Mouse (Mus musculus) cerebellum, adult 11 months (tissue): ENCODE measurements around the gene Mbnl1.

ENCODE experiments used
- DNase-seq: peaks from one replicate; pipeline ENCODE4 v3.0.0; 2022

Mbnl1 gene

DNA sequence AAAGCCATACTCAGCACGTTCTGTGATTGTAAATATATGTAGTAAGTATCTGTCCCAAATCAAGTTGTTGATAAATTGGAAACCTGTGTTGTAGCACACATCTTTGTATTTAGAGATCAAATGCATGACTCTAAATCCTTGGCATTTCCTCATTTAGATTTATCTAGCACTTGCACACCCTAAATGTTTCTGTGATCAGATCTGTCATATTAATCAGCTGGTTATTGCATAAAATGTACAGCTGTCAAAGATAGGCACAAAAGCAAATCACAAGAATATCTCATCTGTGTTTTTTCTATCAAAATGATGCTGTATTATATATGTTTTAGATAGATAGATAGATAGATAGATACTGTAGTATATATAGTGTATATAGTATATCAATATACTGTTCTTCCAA lies 98.9 kb downstream of the Mbnl1 start:
- DNase-seq: no peak

DNA sequence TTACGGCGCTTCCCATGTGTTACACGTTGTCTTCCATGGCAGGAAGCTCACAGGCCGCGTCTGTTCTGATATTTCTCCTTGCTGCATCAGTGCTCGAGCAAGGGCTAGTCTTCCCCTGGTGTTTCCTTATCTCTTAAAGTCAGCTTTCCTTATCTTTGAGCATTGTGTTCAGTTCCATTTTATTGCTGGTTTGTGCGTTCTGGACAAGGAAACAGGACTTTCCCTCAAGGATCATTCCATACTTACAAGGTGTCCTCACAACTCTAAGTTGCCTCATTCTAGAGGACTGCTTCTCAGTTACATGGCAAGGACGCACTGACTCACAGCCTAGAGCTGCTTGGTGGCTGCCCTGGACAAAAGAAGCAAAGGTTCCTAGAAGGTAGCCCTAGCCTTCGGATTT lies 101.6 kb downstream of the Mbnl1 start:
- DNase-seq: no peak

DNA sequence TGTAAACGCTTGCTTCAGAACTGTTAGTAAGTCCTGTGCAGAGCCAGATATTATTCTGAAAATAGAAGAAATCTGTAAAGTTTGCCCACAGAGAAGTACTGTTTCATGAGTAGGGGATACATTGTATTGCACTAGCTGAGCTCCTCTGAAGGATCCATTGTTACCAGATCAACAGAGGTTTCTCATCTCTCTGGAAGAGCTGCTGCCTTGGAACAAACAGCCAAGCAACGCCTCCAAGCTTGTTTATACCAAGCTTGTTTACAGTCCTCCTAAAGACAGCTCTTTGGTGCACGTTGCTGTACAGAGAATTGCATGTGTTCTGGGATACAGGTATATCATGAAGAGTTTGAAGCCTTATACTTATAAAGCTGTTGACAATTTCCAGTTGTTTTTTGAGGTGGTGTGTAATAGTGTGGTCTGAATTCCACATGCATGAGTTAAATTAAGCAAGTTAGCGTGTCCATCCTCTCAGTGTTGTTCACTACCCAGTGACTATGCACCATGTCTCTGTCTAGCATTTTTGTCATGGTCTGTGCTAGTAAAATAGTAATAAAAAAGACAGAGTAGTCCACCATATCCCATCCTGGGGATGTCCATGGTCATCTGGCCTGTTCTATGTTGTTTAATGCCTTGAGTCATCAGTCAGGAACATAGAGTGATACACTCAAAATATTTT lies 102.4 kb downstream of the Mbnl1 start:
- DNase-seq: no peak

DNA sequence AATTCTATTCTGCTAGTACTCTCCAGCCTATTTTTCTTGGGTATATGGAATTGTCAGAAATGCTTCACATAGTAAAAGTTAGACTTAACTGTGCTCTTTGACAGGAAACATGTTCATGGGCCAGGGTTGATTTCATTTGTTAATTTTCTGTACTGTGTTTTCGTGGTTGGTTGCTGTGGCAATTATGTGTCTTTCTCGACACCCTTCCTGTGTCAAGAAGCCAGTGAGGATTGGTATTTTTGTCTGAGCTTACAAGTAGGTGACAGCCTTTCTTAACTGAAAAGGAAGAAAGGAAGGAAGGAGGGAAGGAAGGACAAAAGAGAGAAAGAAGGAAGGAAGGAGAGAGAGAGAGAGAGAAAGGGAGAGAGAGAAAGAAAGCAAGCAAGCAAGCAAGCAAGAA lies 103.3 kb downstream of the Mbnl1 start:
- no peak for DNase-seq

DNA sequence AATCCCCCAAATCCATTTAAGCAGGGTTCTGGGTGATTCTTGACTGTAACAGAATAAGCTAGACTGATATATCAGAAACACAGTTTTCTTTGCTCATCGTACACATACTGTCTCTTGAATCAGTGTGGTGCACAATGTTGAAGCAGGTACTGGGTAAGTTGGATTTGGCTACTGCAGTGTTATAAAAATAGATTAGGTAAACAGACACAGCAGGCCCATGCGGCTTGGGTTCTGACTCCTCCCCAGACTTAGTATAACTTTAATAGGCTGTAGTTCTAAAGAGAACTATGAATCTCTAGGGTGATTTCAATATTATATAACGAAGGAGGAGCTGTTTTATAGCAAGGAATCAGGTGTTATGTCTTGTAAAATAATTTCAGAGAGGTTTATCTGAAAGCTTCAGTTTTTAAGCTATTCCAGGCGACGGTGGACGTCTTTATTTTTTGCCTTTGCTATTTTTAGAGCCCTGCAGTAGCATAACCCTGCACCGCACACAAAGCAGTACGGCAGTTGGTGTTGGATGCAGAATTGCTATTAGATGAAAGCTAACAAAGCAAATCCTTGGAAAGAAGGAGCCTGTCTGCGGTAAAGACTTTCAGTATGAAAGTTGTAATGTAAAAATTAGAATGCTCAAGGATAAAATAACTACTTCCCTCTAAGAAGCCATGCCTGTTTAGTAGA lies 103.9 kb downstream of the Mbnl1 start:
- peak; percentile 48 for DNase-seq

DNA sequence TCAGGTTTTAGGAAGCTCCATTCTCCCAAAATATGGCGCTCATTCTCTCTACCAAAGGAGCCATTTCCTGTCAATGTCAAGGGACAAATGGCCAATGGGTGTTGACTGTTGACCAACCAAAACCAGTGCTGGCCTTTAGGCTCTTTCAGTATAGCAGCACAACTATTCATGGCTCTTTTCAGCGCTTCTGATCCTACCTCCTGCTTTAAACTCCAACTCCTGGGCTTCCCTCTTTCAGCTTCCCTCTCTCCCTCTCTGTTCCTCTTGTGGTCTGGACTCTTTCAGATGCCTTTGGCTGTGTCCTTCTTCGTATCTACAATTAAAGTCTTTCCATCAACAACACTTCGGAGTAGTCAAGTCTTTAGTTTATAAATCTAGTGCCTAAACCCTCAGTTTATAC lies 107.2 kb downstream of the Mbnl1 start:
- DNase-seq: no peak

DNA sequence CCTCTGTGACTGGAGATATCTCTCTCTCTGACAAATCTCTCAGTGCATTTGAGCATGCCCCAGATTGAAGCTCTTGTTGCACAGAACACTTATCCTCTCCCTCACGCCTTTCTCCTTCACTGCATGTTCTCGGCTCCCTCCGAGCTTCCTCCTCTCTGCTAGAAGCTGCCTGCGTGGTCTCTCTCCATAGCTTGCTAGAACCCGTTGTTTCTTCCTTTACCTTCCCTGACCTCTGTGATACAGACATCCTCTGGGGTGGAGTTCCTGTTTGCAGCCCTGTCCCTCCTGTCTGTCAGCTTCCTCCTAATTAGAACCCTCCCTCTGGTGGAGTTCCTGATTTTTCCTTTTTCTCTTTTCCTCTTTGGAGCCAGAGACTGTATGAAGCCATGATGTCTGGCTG lies 108.1 kb downstream of the Mbnl1 start:
- no peak for DNase-seq

DNA sequence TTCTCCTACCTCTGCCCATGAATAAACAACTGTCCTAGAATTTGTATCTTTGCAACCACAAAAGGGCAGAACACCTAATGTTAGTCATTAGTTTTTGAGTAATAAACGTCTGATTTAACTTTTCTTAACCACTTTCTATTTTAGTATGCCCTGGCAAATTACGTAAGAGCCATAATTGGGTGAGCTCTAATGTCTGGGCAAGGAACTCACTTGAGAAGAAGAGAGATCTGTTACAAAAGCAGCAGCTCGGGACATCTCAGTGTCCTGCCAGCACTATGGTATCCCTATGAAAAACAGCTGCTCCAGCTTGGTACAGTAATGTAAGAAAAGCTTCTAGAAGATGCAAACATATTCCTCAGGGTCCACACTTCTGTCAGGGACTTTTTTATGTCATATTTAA lies 109.5 kb downstream of the Mbnl1 start:
- no peak for DNase-seq

DNA sequence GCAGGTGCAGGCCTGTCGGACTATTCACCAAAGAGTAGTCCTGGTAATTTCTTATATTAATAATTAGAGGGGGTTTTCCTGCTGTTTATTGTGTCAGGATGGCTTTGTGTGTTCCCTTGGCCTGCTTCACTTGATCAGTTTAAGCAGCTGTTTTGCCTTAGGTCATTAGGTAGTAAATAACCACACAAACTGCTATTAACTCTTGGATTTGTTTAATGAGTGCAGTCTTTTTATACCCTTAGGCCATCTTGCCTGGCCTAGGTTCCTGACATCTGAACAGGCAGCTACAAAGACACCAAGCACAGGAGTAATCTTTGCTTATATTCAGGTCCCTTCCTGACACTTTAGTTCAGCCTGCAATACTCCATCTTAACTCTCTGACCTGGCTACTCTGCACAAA lies 110.0 kb downstream of the Mbnl1 start:
- DNase-seq: no peak

DNA sequence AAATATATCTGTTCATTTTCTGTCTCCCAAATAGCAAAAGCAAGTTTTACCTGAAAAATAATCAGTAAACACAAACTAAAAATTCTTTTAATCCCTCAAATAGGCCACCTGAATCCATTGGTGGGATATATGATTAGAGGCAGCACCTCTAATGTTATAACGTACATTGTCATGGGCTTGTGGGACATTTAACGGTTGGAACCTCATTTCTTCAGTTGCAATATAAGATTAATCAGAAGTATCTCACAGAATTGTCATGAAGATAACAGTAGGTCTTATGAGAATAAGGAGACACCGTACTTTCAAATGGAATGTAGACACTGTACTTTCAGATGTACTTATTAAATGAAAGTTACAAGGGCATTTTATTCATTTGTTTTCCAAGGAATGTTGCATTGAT lies 112.1 kb downstream of the Mbnl1 start:
- no peak for DNase-seq

DNA sequence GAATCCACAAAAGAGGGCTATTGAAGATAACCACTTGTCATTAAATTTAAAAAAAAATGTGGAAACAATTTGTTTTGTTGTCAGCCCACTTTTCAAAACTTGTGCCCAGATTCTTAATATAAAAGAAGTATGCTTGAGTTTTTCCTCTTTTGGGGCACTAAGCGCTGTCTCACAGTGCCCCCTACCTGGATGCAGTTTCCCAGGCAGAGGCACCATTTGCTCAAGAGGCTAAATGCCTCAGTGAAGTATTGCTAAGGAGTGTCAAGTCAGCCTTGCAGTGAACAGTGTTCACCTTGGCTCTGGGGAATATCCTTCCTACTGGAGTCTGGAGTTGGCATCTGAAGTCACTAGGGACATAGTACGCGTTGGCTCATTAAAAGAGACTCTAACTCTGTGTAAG lies 113.4 kb downstream of the Mbnl1 start:
- DNase-seq: no peak

DNA sequence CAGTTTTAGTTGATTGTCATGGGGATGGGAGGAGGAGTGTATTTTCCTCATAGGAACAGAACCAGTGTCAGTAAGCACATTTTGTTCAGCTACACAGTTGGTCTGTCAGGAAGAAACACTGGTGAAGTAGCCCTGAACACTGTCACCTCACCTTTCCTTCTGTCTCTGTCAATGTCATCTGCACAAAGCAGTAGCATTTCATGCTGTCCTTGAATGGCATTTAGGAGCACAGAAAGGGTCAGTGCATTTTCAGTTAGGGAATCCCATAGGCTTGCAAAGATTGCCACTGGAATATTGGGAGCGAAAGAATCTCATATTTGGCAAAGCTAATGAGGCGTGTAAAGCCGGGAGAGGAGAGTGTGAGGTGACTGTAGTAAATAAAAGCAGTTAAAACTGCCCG lies 114.5 kb downstream of the Mbnl1 start:
- DNase-seq: no peak

DNA sequence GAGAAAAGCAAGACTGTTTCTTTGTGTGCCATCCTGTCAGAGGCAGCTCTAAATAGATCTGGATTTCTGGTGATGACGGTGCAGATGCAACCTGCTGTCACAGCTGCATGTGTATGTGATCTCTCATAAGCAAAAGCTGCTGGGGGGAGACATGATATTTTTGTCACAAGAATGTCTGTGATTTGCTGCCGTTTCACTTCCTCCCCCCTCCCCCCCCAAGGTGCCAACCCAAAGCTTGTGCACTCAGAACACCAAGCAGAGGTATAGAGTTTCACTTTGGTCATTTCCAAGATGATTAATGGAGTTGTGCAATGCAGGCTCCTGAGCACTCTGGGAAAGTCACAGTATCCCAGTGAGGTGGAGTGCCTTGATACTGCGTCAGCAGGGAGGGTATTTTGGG lies 116.7 kb downstream of the Mbnl1 start:
- no peak for DNase-seq

DNA sequence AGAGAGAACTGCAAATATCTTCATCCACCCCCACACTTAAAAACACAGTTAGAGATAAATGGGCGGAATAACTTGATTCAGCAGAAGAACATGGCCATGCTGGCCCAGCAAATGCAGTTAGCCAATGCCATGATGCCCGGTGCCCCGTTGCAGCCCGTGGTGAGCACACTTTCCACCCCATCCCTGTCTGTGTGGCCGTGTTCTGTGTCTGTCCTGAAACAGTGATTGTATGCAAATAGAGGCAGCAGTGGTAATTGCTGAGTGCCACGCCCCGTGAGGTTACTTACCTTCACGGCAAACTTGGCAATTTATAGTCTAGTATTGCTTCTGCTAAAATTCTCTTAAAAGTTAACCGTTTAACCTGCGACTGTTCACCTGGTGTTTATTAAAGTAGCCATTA lies 123.0 kb downstream of the Mbnl1 start:
- DNase-seq: no peak

DNA sequence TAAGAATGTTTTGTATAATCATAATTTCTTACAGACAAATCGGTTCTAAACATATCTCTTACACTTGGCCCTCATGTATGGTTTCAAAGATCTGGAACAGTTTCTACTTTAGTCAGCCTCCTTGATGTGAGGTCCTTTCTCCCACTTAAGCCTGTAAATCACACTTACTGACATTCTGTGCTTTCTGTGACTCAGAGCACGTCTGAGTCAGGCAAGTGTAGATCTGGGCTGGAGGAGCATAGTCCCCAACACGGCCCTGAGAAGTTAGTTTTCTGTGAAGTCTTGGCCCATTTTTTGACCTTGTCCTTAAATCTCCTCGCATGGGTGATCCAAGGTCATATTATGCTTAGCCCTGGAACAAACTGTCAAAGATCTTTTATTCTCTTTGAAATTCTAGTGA lies 124.4 kb downstream of the Mbnl1 start:
- no peak for DNase-seq

DNA sequence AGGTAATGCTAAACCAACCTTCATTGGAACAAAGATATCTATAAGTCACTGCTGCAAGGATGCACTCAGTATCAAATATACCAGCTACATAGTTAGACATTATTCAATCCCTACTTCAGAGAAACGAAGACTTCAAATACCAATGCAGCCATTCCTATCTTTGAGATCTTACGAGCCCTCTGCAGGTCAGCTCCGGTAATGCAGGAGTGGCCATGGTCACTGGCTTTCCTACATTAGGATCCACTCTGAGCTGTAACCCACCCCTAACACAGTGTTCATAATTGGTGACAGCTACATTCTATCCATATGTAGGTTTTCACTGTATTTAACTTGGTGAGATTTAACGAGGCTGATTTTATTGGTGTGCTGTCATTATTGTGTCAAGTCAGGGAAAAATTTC lies 129.1 kb downstream of the Mbnl1 start:
- peak; percentile 73 for DNase-seq

DNA sequence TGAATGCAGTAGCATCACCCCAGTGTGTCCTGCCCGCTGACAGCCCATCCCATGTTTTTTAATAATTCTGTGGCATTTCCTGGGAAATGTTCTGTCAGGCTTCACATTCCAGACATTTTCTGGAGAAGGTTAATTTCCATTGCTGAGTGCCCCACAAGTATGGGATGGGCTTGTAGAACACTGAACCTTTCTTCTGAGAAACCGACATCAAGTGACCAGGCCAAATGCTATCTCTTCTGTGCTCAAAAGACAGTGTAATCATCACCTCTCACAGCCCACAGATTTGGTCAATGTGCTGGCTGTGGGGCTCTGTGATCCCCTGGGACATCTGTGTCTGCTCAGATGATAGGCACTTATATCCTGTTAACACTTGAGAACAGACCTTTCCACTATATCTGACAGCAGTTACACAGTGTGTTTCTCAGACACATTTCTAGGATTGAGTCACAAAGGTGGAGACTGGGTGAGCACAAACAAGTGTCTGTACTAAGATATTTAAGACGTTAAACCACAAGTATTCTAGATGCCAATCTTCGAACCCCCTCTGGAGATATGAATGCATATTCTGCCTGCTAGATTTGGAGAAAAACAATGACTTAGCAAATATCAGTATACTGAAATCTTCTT lies 130.4 kb downstream of the Mbnl1 start:
- no peak for DNase-seq

DNA sequence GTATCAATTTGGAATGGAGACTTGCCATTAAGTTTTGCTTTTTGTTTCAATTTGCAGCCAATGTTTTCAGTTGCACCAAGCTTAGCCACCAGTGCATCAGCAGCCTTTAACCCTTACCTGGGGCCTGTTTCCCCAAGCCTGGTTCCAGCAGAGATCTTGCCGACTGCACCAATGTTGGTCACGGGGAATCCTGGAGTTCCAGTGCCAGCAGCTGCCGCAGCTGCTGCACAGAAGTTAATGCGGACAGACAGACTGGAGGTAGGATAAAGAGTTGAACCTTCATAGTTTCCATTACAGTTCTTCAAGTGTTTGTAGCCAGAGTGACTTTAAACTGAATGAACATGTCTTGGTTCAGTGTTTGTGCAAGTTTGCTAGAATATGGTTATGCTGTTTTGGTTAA lies 131.0 kb downstream of the Mbnl1 start:
- no peak for DNase-seq

DNA sequence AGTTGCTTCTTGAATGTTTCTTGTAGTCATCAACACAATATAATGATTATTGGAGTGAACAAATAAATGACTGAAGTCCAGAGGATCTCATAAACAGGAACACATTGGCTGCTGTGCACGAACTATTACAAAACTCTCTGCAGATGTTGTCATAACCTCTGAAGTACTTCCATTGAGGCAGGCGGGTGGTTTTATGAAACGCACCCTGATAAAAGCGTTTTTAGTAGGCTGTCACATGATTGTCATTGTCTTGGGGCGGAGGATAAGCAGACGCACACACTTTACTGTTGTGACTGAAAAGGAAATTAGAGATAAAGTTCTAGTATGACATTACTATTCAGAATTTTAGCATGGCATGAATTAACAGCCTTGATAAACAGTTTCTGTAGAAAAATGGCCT lies 131.6 kb downstream of the Mbnl1 start:
- no peak for DNase-seq

DNA sequence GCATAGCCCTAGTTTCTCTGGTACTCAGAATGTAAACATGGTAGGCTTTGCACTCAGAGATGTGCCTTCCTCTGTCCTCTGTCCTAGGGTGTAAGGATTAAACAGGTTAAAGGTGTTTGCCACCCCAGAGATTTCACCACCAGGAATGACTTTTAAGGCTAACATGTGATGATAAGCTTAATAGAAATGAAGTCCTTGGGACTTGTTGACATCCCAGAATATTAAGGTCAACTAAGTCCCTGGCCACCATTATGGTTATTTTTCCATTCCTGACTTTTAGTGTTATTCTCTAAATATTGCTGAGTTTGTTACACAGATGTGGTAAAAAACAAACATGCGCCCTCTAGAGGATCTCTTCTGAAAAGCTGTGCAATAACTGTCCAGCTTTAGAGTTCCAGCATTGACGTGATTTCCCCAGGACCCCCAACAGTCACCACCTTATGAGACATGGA lies 136.3 kb downstream of the Mbnl1 start:
- DNase-seq: no peak

DNA sequence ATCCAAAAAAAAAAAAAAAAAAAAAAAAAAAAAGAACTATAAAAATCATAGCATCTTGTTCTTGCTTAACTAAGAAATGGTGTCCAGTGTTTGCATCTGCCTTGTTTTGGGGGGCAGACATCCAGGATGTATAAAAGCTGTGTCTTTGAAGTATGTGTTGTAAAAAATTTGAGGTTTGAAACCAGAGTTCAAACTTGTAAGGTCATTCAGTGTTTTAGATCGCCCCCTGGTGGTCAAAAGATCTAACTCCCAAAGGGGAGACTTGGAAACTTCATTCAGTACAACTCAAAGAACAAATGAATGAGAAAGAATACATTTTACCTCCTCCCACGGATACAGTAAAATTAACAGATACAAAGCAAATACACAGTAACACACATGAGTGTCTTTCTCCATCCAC lies 139.2 kb downstream of the Mbnl1 start:
- DNase-seq: peak; percentile 40

DNA sequence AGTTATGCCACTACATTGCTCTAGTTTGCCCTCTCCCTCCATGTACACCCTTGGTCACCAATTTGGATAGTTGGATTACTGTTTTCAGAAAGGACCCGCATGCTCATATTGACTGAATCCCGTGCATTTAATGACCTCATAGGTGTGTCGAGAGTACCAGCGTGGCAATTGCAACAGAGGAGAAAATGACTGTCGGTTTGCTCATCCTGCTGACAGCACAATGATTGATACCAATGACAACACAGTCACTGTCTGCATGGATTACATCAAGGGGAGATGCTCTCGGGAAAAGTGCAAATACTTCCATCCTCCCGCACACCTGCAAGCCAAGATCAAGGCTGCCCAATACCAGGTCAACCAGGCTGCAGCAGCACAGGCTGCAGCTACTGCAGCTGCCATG lies 140.5 kb downstream of the Mbnl1 start:
- DNase-seq: no peak

DNA sequence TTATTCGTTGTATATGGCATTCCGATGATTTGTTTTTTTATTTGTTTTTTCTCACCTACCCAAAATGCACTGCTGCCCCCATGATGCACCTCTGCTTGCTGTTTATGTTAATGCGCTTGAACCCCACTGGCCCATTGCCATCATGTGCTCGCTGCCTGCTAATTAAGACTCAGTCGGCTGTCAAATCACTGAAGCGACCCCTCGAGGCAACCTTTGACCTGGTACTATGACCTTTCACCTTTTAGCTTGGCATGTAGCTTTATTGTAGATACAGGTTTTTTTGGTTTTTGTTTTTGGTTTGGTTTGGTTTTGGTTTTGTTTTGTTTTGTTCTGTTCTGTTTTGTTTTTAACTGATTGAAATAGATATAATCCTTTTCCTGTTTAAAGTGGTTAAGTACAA lies 141.9 kb downstream of the Mbnl1 start:
- DNase-seq: no peak

DNA sequence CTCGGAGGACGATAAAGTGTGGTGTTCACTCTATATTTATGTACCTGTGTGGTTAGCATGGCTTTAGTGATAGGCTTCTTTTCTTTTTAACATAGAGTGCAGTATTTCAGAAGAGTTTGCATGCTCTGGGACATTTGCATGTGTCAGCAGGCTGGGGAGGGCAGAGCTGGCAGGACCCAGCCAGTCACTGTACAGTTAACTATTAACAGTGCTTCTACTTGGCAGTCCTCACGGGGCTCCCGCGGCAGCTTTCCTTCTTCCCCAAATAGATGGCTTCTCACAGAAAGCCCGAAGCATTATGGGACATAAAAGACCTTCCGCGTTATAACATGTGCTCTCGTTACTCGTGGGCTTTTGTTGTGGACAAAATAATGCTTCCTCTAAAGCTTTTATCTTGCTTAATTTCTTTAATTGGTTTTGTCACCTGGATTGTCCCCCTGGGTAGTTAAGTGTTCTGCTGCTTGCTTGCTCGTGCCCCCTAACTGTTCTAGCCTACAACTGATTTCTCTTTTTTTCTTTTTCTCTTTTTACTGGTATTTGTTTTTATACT lies 142.5 kb downstream of the Mbnl1 start:
- no peak for DNase-seq
